Mouse (Mus musculus): ENCODE measurements around the gene Notch2. TPM values are rescaled to one million over a fixed set of nuclear protein-coding genes. Genes with fewer than 3 reads are reported as not detected.

Notch2 gene
- polyA plus RNA-seq, 1 experiment from 2014 or later, result 9.0 TPM

- no peaks in the 10 kb centered on the region for H3K9me3 ChIP-seq (replicated peaks)
- H3K36me3 ChIP-seq, result no peaks in the 10 kb centered on the region
- H3K27ac ChIP-seq (replicated peaks), result no peak overlapping the region
- H3K27me3 ChIP-seq (replicated peaks), result no peaks in the 10 kb centered on the region
- WGBS, result 78% methylated on average over 12 of the region's 12 CpGs
- no peak for ATAC-seq (ENCODE audit: low FRiP score)
- no peak overlapping the region for H3K9ac ChIP-seq (replicated peaks)
- H3K4me1 ChIP-seq, result peaks cover 23% of the 10 kb centered on the region
- no peak overlapping the region for H3K4me2 ChIP-seq
- no peak overlapping the region for H3K4me3 ChIP-seq (replicated peaks)
These were observed 54.6 kb downstream of the Notch2 start for GRCm38 (mm10) chr3:98067852-98068491.

GRCm38 (mm10) chr3:98069161-98069560 is 55.8 kb downstream of the Notch2 start:
- H3K4me3 ChIP-seq (replicated peaks), result no peak overlapping the region
- no peaks in the 10 kb centered on the region for H3K36me3 ChIP-seq
- 83% methylated on average over 7 of the region's 7 CpGs for WGBS
- H3K9me3 ChIP-seq (replicated peaks), result no peaks in the 10 kb centered on the region
- ATAC-seq (ENCODE audit: low FRiP score), result no peak
- peaks cover 12% of the 10 kb centered on the region for H3K4me1 ChIP-seq
- no peak overlapping the region for H3K27ac ChIP-seq (replicated peaks)
- no peaks in the 10 kb centered on the region for H3K27me3 ChIP-seq (replicated peaks)
- no peak overlapping the region for H3K4me2 ChIP-seq
- H3K9ac ChIP-seq (replicated peaks), result no peak overlapping the region

GRCm38 (mm10) chr3:98069856-98070255 is 56.5 kb downstream of the Notch2 start:
- Histone ChIP-seq H3K4me3 (replicated peaks) (no peak overlapping the region), H3K9ac (replicated peaks) (no peak overlapping the region), H3K4me1 (peaks cover 9% of the 10 kb centered on the region; the same call in 1 of the 2 replicates), H3K36me3 (no peaks in the 10 kb centered on the region), H3K27ac (replicated peaks) (no peak overlapping the region), H3K9me3 (replicated peaks) (no peaks in the 10 kb centered on the region), H3K27me3 (replicated peaks) (no peaks in the 10 kb centered on the region), H3K4me2 (no peak overlapping the region)
- ATAC-seq (ENCODE audit: low FRiP score), result no peak
- WGBS, result 88% methylated on average over 3 of the region's 3 CpGs

- Histone ChIP-seq H3K9me3 (replicated peaks) (no peaks in the 10 kb centered on the region), H3K4me3 (replicated peaks) (no peak overlapping the region), H3K36me3 (no peaks in the 10 kb centered on the region), H3K4me2 (no peak overlapping the region), H3K4me1 (peaks cover 16% of the 10 kb centered on the region; the same call in 1 of the 2 replicates), H3K9ac (replicated peaks) (no peak overlapping the region), H3K27ac (replicated peaks) (no peak overlapping the region), H3K27me3 (replicated peaks) (no peaks in the 10 kb centered on the region)
- WGBS, result 95% methylated on average over 8 of the region's 8 CpGs
- ATAC-seq (ENCODE audit: low FRiP score), result no peak
These were observed 59.2 kb downstream of the Notch2 start for GRCm38 (mm10) chr3:98072570-98072969.

GRCm38 (mm10) chr3:98073545-98073944 is 60.2 kb downstream of the Notch2 start:
- H3K4me3 ChIP-seq (replicated peaks), result no peak overlapping the region
- no peak for ATAC-seq (ENCODE audit: low FRiP score)
- H3K27me3 ChIP-seq (replicated peaks), result no peaks in the 10 kb centered on the region
- 92% methylated on average over 4 of the region's 4 CpGs for WGBS
- no peak overlapping the region for H3K27ac ChIP-seq (replicated peaks)
- peaks cover 11% of the 10 kb centered on the region; the same call in 1 of the 2 replicates for H3K4me1 ChIP-seq
- no peaks in the 10 kb centered on the region for H3K9me3 ChIP-seq (replicated peaks)
- H3K36me3 ChIP-seq, result no peaks in the 10 kb centered on the region
- no peak overlapping the region for H3K9ac ChIP-seq (replicated peaks)
- H3K4me2 ChIP-seq, result no peak overlapping the region

- H3K4me2 ChIP-seq, result no peak overlapping the region
- H3K9ac ChIP-seq (replicated peaks), result no peak overlapping the region
- no peak overlapping the region for H3K4me3 ChIP-seq (replicated peaks)
- WGBS, result 37% methylated on average over 6 of the region's 6 CpGs
- no peaks in the 10 kb centered on the region for H3K36me3 ChIP-seq
- peak overlapping the region; percentile 19; the same call in 1 of the 2 replicates for H3K27ac ChIP-seq (replicated peaks)
- H3K9me3 ChIP-seq (replicated peaks), result no peaks in the 10 kb centered on the region
- peaks cover 11% of the 10 kb centered on the region; the same call in 1 of the 2 replicates for H3K4me1 ChIP-seq
- H3K27me3 ChIP-seq (replicated peaks), result no peaks in the 10 kb centered on the region
- no peak for ATAC-seq (ENCODE audit: low FRiP score)
These were observed 61.4 kb downstream of the Notch2 start for GRCm38 (mm10) chr3:98074622-98075231.

GRCm38 (mm10) chr3:98077866-98078265 is 64.5 kb downstream of the Notch2 start:
- peaks cover 11% of the 10 kb centered on the region; the same call in 1 of the 2 replicates for H3K4me1 ChIP-seq
- H3K9me3 ChIP-seq (replicated peaks), result no peaks in the 10 kb centered on the region
- WGBS, result 82% methylated on average over 5 of the region's 5 CpGs
- no peak overlapping the region for H3K27ac ChIP-seq (replicated peaks)
- H3K36me3 ChIP-seq, result no peaks in the 10 kb centered on the region
- no peak for ATAC-seq (ENCODE audit: low FRiP score)
- H3K27me3 ChIP-seq (replicated peaks), result no peaks in the 10 kb centered on the region
- H3K9ac ChIP-seq (replicated peaks), result no peak overlapping the region
- no peak overlapping the region for H3K4me3 ChIP-seq (replicated peaks)
- no peak overlapping the region for H3K4me2 ChIP-seq

- Histone ChIP-seq H3K9me3 (replicated peaks) (no peaks in the 10 kb centered on the region), H3K27ac (replicated peaks) (no peak overlapping the region), H3K36me3 (no peaks in the 10 kb centered on the region), H3K4me1 (peaks cover 14% of the 10 kb centered on the region), H3K4me2 (no peak overlapping the region), H3K4me3 (replicated peaks) (no peak overlapping the region), H3K9ac (replicated peaks) (no peak overlapping the region), H3K27me3 (replicated peaks) (no peaks in the 10 kb centered on the region)
- no peak for ATAC-seq (ENCODE audit: low FRiP score)
- WGBS, result 65% methylated on average over 1 of the region's 1 CpGs
These were observed 65.5 kb downstream of the Notch2 start for GRCm38 (mm10) chr3:98078816-98079215.

GRCm38 (mm10) chr3:98079601-98080215 is 66.4 kb downstream of the Notch2 start:
- WGBS, result 87% methylated on average over 2 of the region's 2 CpGs
- no peak overlapping the region for H3K9ac ChIP-seq (replicated peaks)
- no peak for ATAC-seq (ENCODE audit: low FRiP score)

GRCm38 (mm10) chr3:98080630-98081029 is 67.3 kb downstream of the Notch2 start:
- no peak for ATAC-seq (ENCODE audit: low FRiP score)
- no peaks in the 10 kb centered on the region for H3K36me3 ChIP-seq
- H3K9me3 ChIP-seq (replicated peaks), result no peaks in the 10 kb centered on the region
- 93% methylated on average over 4 of the region's 4 CpGs for WGBS
- H3K27me3 ChIP-seq (replicated peaks), result no peaks in the 10 kb centered on the region
- H3K9ac ChIP-seq (replicated peaks), result no peak overlapping the region
- no peak overlapping the region for H3K4me3 ChIP-seq (replicated peaks)
- H3K4me1 ChIP-seq, result peaks cover 17% of the 10 kb centered on the region
- H3K4me2 ChIP-seq, result no peak overlapping the region
- no peak overlapping the region for H3K27ac ChIP-seq (replicated peaks)

More at GRCm38 (mm10) chr3:98079601-98080215, 66.4 kb downstream of the Notch2 start:
- Histone ChIP-seq H3K27me3 (replicated peaks) (no peaks in the 10 kb centered on the region), H3K4me3 (replicated peaks) (no peak overlapping the region), H3K9me3 (replicated peaks) (no peaks in the 10 kb centered on the region), H3K4me1 (peaks cover 19% of the 10 kb centered on the region), H3K27ac (replicated peaks) (no peak overlapping the region), H3K4me2 (no peak overlapping the region), H3K36me3 (no peaks in the 10 kb centered on the region)

GRCm38 (mm10) chr3:98082188-98082587 is 68.9 kb downstream of the Notch2 start:
- 89% methylated on average over 3 of the region's 3 CpGs for WGBS
- no peak overlapping the region for H3K4me2 ChIP-seq
- H3K4me1 ChIP-seq, result peaks cover 29% of the 10 kb centered on the region
- no peak overlapping the region for H3K4me3 ChIP-seq (replicated peaks)
- H3K27ac ChIP-seq (replicated peaks), result no peak overlapping the region
- H3K36me3 ChIP-seq, result no peaks in the 10 kb centered on the region
- H3K9me3 ChIP-seq (replicated peaks), result no peaks in the 10 kb centered on the region
- ATAC-seq (ENCODE audit: low FRiP score), result no peak
- H3K27me3 ChIP-seq (replicated peaks), result no peaks in the 10 kb centered on the region
- H3K9ac ChIP-seq (replicated peaks), result no peak overlapping the region

GRCm38 (mm10) chr3:98082972-98083371 is 69.6 kb downstream of the Notch2 start:
- H3K27me3 ChIP-seq (replicated peaks), result no peaks in the 10 kb centered on the region
- no peak overlapping the region for H3K4me2 ChIP-seq
- H3K4me1 ChIP-seq, result peaks cover 29% of the 10 kb centered on the region
- no peak for ATAC-seq (ENCODE audit: low FRiP score)
- no peak overlapping the region for H3K27ac ChIP-seq (replicated peaks)
- no peaks in the 10 kb centered on the region for H3K9me3 ChIP-seq (replicated peaks)
- no peak overlapping the region for H3K9ac ChIP-seq (replicated peaks)
- 91% methylated on average over 3 of the region's 3 CpGs for WGBS
- no peak overlapping the region for H3K4me3 ChIP-seq (replicated peaks)
- no peaks in the 10 kb centered on the region for H3K36me3 ChIP-seq

All from neural tube, embryonic 15.5 days (tissue).